Mouse (Mus musculus) thymus, postnatal 10 days (tissue): ENCODE measurements around the gene Olfr411.

Experiments used
- DNase-seq, 2 experiments: peaks; one replicate each; pipeline ENCODE4 v3.0.0; 2021; ENCODE audit warnings: low spot score in 2 of 2

Olfr411 gene

DNA sequence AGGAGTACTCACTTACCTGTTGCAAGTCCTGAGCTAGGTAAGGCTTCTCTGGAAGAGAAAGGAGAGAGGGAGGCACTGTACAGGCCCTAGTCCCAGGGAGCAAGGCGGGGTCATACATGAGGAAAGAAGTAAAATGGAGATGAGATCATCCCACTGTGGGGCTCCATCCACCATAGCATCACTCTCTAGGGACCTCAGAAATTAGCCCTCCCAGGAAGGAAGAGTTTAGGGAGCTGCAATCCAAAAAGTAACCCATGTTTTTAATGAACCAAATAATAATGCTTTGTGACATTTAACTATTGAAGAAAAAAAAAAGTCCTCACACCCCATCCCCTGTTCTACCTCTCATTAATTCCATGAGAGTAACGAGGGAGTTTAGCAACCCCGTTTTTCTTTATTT is at the start of gene Olfr411:
Gene Olfr411, minus strand, starts transcription at position 101 of the 400 bp plus-strand sequence.
- DNase-seq, result no peak

DNA sequence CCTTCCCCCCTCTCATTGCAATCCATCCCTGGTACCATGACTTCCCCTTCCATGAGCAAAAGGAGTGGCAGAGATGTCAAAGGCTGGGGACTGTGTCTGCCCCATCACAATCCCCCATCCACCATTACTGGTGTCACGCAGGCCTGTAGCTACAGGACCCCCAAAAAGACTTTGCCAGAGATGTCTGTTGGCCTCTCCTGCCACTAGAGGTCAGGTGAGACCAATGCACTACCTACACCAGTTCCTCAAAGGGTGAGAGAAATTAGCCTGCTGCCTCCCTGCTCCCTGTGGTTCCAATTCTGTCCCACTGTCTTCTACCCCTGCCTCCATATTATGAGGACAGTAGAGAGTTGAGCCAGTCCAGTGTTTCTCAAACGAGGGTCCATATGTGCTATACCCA is 49.7 kb upstream of the Olfr411 start:
- DNase-seq, result peak; percentile 13 to 37

- no peak for DNase-seq
Measured at GRCm38 (mm10) chr11:74395583-74395982, 43.1 kb upstream of the Olfr411 start.

DNA sequence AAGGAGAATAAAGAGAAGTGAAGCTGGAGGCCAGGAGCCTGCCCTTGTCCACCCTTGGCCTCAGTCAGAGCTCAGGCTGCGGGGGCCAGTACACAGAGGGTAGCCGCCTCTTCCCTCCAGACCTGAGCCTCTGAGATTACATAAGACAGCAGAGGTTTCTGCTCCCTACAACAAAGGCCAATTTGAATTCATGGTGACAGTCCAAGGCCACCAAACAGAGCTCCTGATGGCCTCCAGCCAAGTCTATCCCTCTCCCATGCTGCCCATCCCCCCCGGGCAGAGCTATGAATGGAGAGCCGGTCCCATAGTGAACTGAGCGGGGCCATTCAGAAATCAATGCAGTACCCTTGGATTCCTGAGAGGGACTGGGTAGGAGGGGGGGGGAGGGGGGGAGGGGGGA is 41.0 kb upstream of the Olfr411 start:
- no peak for DNase-seq

DNA sequence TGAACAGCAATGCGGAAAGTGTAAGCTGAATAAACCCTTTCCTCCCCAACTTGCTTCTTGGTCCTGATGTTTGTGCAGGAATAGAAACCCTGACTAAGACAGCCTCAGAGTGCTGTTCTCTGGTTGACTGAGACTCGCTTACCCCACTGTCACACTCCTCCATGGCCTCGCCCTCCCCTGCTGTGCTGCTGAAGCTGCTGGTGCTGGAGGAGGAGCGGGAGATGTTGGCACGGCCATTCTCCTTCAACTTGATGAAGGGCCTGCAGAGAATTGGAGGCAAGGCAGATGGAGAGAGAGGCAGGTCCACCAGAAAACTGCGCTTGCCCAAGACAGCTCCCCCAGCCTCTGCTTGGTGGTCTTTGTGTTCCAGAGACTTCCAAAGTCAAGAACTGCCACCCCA is 40.5 kb upstream of the Olfr411 start:
- no peak for DNase-seq

GRCm38 (mm10) chr11:74391899-74392298 is 39.4 kb upstream of the Olfr411 start:
- no peak for DNase-seq

DNA sequence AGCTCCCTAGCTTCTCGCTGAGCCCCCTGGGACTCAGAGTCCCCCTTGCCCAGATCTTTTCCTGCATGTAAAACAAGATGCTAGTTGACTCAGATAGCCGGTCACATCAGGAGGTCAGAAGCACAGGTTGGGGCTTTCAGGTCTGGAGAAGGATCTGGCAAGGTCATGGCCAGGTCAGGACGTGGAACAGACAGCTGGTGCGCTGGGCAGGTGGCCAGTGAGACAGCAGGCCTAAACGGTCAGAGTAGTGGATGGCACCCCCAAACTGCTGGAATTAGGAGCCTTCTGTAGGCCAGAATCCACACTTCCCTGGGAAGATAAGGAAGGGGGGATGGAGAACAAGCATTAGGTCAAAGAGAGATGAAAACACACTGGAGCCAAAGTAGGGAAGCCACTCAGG is 34.8 kb upstream of the Olfr411 start:
- DNase-seq, result no peak

- DNase-seq, result no peak
Measured at GRCm38 (mm10) chr11:74385674-74386073, 33.2 kb upstream of the Olfr411 start.

- DNase-seq, result no peak
Measured at GRCm38 (mm10) chr11:74379166-74379873, 26.9 kb upstream of the Olfr411 start.

- peak in 1 of 2 experiments; percentile 28 for DNase-seq
Measured at GRCm38 (mm10) chr11:74376847-74377246, 24.4 kb upstream of the Olfr411 start.

DNA sequence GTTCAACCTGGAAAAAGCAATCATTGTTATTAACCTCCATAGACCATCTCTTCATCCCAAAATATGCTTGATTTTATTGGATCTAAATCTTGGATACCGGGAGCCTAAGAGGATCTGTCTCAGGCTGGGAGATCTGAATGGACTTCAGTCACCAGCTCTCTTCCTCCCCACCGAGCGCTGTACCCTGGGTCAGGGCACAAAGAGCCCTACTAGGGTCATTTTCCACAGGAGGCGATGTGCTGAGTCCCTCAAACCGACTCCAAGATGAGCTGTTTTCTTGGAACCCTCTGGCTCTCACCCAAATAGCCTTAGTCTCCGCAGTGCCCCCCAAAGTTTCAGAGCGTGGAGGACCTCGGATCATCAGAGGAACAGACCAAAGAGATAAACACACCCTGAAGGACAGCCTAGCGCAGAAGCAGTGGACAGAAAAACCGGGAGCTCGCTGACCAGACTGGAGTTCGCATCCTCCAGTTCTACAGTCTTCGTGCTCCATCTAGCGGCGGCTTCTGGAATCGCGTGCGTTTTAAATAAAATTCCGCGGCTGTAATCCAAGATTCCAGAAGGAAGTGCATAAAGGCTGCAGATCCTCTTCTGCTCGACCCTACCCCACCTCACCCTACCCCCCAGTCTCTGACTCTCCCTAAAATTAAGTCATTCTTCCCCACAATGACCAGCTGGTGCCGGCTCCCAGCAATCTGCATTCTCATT is 19.1 kb upstream of the Olfr411 start:
- peak in 1 of 2 experiments; percentile 47 for DNase-seq

DNA sequence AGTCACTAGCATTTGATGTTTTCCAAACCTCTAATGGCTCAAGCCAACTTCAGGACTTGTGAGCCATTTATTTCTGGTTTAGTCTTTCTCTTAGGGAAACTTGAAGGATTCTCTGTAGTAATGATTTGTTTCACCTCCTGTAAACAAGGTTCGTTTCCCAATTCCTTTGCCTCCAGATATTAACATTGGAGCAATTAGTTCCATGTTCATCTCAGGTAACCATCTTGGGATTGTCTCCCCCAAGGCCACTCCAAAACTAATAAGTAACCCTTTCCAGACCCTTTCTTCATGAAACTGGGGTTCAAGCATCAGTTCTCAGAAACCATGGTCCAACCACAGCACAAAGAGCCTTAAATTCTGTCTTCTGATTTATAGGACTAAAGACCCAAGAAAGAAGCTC is 9.3 kb upstream of the Olfr411 start, which contains the start of gene Olfr412:
Gene Olfr412, plus strand, starts transcription at position 301 of the 400 bp plus-strand sequence.
- no peak for DNase-seq

GRCm38 (mm10) chr11:74337931-74338330 is 14.5 kb downstream of the Olfr411 start, which contains the start of gene Olfr410:
Olfr410 (minus strand) TSS chr11:74338031.
- DNase-seq, result no peak

DNA sequence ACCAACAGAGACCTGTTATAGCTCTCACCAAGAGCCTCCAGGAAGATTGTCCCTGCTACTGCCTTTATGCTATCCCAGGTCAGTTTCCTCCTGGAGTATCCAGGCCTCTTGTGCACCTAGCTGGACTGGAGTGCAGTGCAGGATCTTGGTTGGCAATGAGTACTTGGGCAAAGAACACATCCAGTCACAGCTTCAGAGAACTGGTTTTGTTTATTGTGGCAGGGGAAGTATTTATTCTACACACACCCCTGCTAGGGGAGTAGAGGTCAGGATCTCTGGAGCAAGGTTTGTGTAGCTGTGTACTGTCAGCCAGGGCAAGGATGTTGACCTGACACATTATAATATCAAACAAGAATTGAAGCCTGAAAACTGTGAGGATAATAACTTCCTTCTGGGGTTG is 23.7 kb downstream of the Olfr411 start:
- no peak for DNase-seq

GRCm38 (mm10) chr11:74326044-74326443 is 26.4 kb downstream of the Olfr411 start:
- no peak for DNase-seq
